Mouse (Mus musculus) cerebellum, adult (tissue): ENCODE data around the gene Csrnp2.
"Not testable (repeated sequence)": the region's sequence is repeated elsewhere in the genome, so short reads cannot be mapped to it uniquely, and the experiment has no call there.

Source experiments
- ATAC-seq: cut with Nextera tagmentation; 2 replicates; pipeline ENCODE4 v1.9.2; 2017; ENCODE audit warnings: mild to moderate bottlenecking, moderate library complexity, mixed read lengths; ENCODE audit not compliant: insufficient number of reproducible peaks, low FRiP score, low TSS enrichment

The Csrnp2 gene

GRCm38 (mm10) chr15:100495102-100495501, at the start of gene Csrnp2:
Gene Csrnp2, minus strand, starts transcription at chr15:100495488.
- peak; percentile 93 for ATAC-seq

GRCm38 (mm10) chr15:100543651-100544030, 48.4 kb upstream of the Csrnp2 start:
- ATAC-seq, result not testable (repeated sequence)

GRCm38 (mm10) chr15:100542876-100543650, 47.8 kb upstream of the Csrnp2 start:
- not testable (repeated sequence) for ATAC-seq

- no peak for ATAC-seq
Measured at GRCm38 (mm10) chr15:100541426-100541825, 46.1 kb upstream of the Csrnp2 start.

GRCm38 (mm10) chr15:100541001-100541400, 45.7 kb upstream of the Csrnp2 start:
- ATAC-seq, result not testable (repeated sequence)

- no peak for ATAC-seq
Measured at GRCm38 (mm10) chr15:100539411-100539810, 44.1 kb upstream of the Csrnp2 start.

- ATAC-seq, result no peak
Measured at GRCm38 (mm10) chr15:100537913-100538312, 42.6 kb upstream of the Csrnp2 start.

GRCm38 (mm10) chr15:100527900-100528299, 32.6 kb upstream of the Csrnp2 start:
- no peak for ATAC-seq

GRCm38 (mm10) chr15:100525405-100525804, 30.1 kb upstream of the Csrnp2 start:
- no peak for ATAC-seq

GRCm38 (mm10) chr15:100520306-100520705, 25.0 kb upstream of the Csrnp2 start:
- no peak for ATAC-seq

GRCm38 (mm10) chr15:100515121-100515520, 19.8 kb upstream of the Csrnp2 start:
- ATAC-seq, result no peak

GRCm38 (mm10) chr15:100513387-100513786, 18.1 kb upstream of the Csrnp2 start:
- ATAC-seq, result no peak

- ATAC-seq, result no peak
Measured at GRCm38 (mm10) chr15:100510072-100510471, 14.8 kb upstream of the Csrnp2 start.

- ATAC-seq, result no peak
Measured at GRCm38 (mm10) chr15:100508454-100509167, 13.3 kb upstream of the Csrnp2 start.

GRCm38 (mm10) chr15:100499506-100499905, 4.2 kb upstream of the Csrnp2 start:
- ATAC-seq, result not testable (repeated sequence)

- peak; percentile 59 for ATAC-seq
Measured at GRCm38 (mm10) chr15:100494647-100495046, 641 bp downstream of the Csrnp2 start.

GRCm38 (mm10) chr15:100491966-100492365, 3.3 kb downstream of the Csrnp2 start:
- no peak for ATAC-seq

- no peak for ATAC-seq
Measured at GRCm38 (mm10) chr15:100489263-100489662, 6.0 kb downstream of the Csrnp2 start.

- not testable (repeated sequence) for ATAC-seq
Measured at GRCm38 (mm10) chr15:100488297-100488696, 7.0 kb downstream of the Csrnp2 start.

GRCm38 (mm10) chr15:100487050-100487449, 8.2 kb downstream of the Csrnp2 start:
- ATAC-seq, result no peak

- ATAC-seq, result no peak
Measured at GRCm38 (mm10) chr15:100486450-100486849, 8.8 kb downstream of the Csrnp2 start.

GRCm38 (mm10) chr15:100485576-100485975, 9.7 kb downstream of the Csrnp2 start:
- ATAC-seq, result no peak
